Mouse (Mus musculus) monocyte, adult 59 days (primary cell): ENCODE results near the gene Cyp2a5. TPM values are rescaled to one million over a fixed set of nuclear protein-coding genes. Genes with fewer than 3 reads are reported as not detected.

Source experiments
- total RNA-seq, 2 experiments: library from RNA; stranded (reverse); gene quantifications; one replicate each; pipeline ENCODE4 v1.2.4; 2023

Cyp2a5 gene
- total RNA-seq = not detected

GRCm38 (mm10) chr7:26835059-26835458, at the start of gene Cyp2a5:
Gene Cyp2a5, plus strand, starts transcription at chr7:26835305.

GRCm38 (mm10) chr7:26808592-26808991, 26.5 kb upstream of the Cyp2a5 start, which contains the start of gene Cyp2g1:
Gene Cyp2g1, plus strand, starts transcription at chr7:26808892.

Other genes starting within 250 kb of the Cyp2a5 start
- gene Vmn1r185, start 216.8 kb upstream of the Cyp2a5 start, total RNA-seq = not detected
- not detected for gene Cyp2b23, start 148.9 kb upstream of the Cyp2a5 start, total RNA-seq
- gene Cyp2b19, start 78.2 kb upstream of the Cyp2a5 start, total RNA-seq = not detected
- gene Cyp2g1, start 26.4 kb upstream of the Cyp2a5 start, total RNA-seq = not detected
- not detected for gene Cyp2a22, start 104.1 kb downstream of the Cyp2a5 start, total RNA-seq
- gene Cyp2a12, start 193.8 kb downstream of the Cyp2a5 start, total RNA-seq = not detected